9 mouse cellular contexts compared by ENCODE assay signal in genomic region chr8:108956416-108956815, GRCm38 (mm10).
DNase-seq lines count a peak whose midpoint lies in the region; ATAC-seq lines count a peak whose summit lies in the region.
"Had no signal": no experiment of that assay in that cellular context is flagged by ENCODE, and none has a peak within 500 bp of the region (broad histone marks: within the 10 kb centered on the region; RNA-seq: fewer than 3 reads in every experiment).

No protein-coding gene starts in this region.

- no peak for DNase-seq in heart, postnatal 10 days
- DNase-seq in thymus, postnatal 0 days (ENCODE audit: low spot score): peak; percentile 29
- DNase-seq in thymus, adult 18-20 months: no peak
- DNase-seq in ovary, postnatal 14 days (ENCODE audit: low spot score): no peak
- no peak for DNase-seq in frontal cortex, postnatal 10 days (ENCODE audit: low spot score in 2 of 2)
- no peak for DNase-seq in adrenal gland, postnatal 36 days
- DNase-seq: cerebellum, adult 18-20 months had no signal

- no peaks in the 10 kb centered on the region for H3K9me3 ChIP-seq in heart, embryonic 14.5 days (ENCODE audit: control insufficient read depth, low read length)
- peaks cover 13% of the 10 kb centered on the region for H3K9me3 ChIP-seq in limb, embryonic 12.5 days

- no peak for ATAC-seq in heart, embryonic 14.5 days (ENCODE audit: insufficient number of reproducible peaks, insufficient read depth, low FRiP score, low read depth)
- ATAC-seq in limb, embryonic 12.5 days (ENCODE audit: insufficient number of reproducible peaks, insufficient read depth, low FRiP score, low TSS enrichment, low read depth): no peak

- no peak overlapping the region for H3K27ac ChIP-seq in heart, embryonic 14.5 days (replicated peaks in 1 of 2; ENCODE audit: control insufficient read depth in 1 of 2, insufficient read depth in 1 of 2, low read depth in 2 of 2, low read length in 2 of 2)
- no peak overlapping the region for H3K27ac ChIP-seq in limb, embryonic 12.5 days

- H3K4me3 ChIP-seq in heart, embryonic 14.5 days (ENCODE audit: control insufficient read depth in 1 of 2, insufficient read depth in 1 of 2, low read depth in 1 of 2, low read length in 2 of 2): peak overlapping the region; percentile 28 to 30
- H3K4me3 ChIP-seq in limb, embryonic 12.5 days (replicated peaks): no peak overlapping the region

- H3K36me3 ChIP-seq in heart, embryonic 14.5 days (ENCODE audit: control insufficient read depth, insufficient read depth, low read length): peaks cover 46% of the 10 kb centered on the region
- peaks cover 58% of the 10 kb centered on the region for H3K36me3 ChIP-seq in limb, embryonic 12.5 days

- no peaks in the 10 kb centered on the region for H3K4me1 ChIP-seq in heart, embryonic 14.5 days (ENCODE audit: control insufficient read depth in 2 of 2, insufficient read depth in 2 of 2, low read length in 2 of 2)
- 0 out of 2 replicates have a peak, but pooled peaks cover 2% of the 10 kb centered on the region for H3K4me1 ChIP-seq in limb, embryonic 12.5 days (replicated peaks)

- intact Hi-C loops in heart, postnatal 10 days (cut with DNase I): no loop called here

- H3K9ac ChIP-seq in heart, embryonic 14.5 days (ENCODE audit: low read length): no peak overlapping the region
- H3K9ac ChIP-seq in limb, embryonic 12.5 days (replicated peaks): no peak overlapping the region

- 58% methylated on average over 37 of the region's 37 CpGs for WGBS in heart, embryonic 14.5 days
- 70% methylated on average over 37 of the region's 37 CpGs for WGBS in limb, embryonic 12.5 days

- peak overlapping the region; percentile 56 for H3K4me2 ChIP-seq in heart, embryonic 14.5 days (ENCODE audit: low read length)
- peak overlapping the region; percentile 3; the same call in 1 of the 2 replicates for H3K4me2 ChIP-seq in limb, embryonic 12.5 days

- no peaks in the 10 kb centered on the region for H3K27me3 ChIP-seq in heart, embryonic 14.5 days (ENCODE audit: control insufficient read depth, insufficient read depth, low read length)
- no peaks in the 10 kb centered on the region for H3K27me3 ChIP-seq in limb, embryonic 12.5 days
